Mouse (Mus musculus): ENCODE measurements around the gene Cadps. TPM values are rescaled to one million over a fixed set of nuclear protein-coding genes. Genes with fewer than 3 reads are reported as not detected.

Gene Cadps
- total RNA-seq, 1 experiment from 2014 or later = not detected

- no peak for ATAC-seq (replicated peaks in 1 of 2; ENCODE audit: insufficient read depth in 1 of 2, low FRiP score in 2 of 2, low TSS enrichment in 1 of 2, low read depth in 1 of 2, poor library complexity in 2 of 2, severe bottlenecking in 2 of 2)
Observed at GRCm38 (mm10) chr14:12342458-12343131, 480.3 kb downstream of the Cadps start.

DNA sequence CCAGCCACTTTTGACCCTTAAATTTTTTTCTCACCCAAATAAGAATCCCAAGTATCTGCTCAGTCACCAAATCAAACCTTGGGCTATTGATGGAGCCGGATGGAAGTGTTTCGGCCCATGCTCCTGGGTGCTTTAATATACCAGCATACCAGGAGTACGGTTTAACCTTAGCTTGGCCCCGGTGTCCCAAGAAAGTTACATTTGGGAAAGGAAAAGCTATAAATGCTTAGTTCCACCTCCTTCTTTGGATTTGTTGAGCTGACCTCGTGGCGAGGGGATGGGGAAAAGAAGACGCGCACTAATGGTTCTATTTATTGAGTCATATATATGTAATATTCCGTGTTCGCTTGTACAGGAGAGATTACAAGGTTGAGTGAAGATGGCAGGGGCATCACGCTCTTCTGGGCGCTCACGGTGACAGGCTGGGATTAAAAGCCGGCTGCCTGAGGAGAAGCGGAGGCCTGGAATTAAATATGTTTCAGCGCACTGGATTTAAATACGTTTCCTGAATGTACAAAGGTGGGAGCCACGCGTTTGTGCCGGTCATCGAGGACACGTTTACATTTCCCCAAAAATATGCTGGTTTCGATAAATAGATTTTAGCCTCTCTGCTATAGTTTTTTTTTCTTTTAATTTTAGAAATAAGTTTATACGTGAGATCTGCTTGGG lies 481.0 kb downstream of the Cadps start:
- ATAC-seq (replicated peaks in 1 of 2; ENCODE audit: insufficient read depth in 1 of 2, low FRiP score in 2 of 2, low TSS enrichment in 1 of 2, low read depth in 1 of 2, poor library complexity in 2 of 2, severe bottlenecking in 2 of 2) = no peak

GRCm38 (mm10) chr14:12341075-12341788 lies 481.6 kb downstream of the Cadps start:
- peak in 1 of 2 experiments; percentile 12; a peak in 1 of 4 replicates for ATAC-seq (replicated peaks in 1 of 2; ENCODE audit: insufficient read depth in 1 of 2, low FRiP score in 2 of 2, low TSS enrichment in 1 of 2, low read depth in 1 of 2, poor library complexity in 2 of 2, severe bottlenecking in 2 of 2)

- no peak for ATAC-seq (replicated peaks in 1 of 2; ENCODE audit: insufficient read depth in 1 of 2, low FRiP score in 2 of 2, low TSS enrichment in 1 of 2, low read depth in 1 of 2, poor library complexity in 2 of 2, severe bottlenecking in 2 of 2)
Observed at GRCm38 (mm10) chr14:12340238-12341074, 482.4 kb downstream of the Cadps start.

DNA sequence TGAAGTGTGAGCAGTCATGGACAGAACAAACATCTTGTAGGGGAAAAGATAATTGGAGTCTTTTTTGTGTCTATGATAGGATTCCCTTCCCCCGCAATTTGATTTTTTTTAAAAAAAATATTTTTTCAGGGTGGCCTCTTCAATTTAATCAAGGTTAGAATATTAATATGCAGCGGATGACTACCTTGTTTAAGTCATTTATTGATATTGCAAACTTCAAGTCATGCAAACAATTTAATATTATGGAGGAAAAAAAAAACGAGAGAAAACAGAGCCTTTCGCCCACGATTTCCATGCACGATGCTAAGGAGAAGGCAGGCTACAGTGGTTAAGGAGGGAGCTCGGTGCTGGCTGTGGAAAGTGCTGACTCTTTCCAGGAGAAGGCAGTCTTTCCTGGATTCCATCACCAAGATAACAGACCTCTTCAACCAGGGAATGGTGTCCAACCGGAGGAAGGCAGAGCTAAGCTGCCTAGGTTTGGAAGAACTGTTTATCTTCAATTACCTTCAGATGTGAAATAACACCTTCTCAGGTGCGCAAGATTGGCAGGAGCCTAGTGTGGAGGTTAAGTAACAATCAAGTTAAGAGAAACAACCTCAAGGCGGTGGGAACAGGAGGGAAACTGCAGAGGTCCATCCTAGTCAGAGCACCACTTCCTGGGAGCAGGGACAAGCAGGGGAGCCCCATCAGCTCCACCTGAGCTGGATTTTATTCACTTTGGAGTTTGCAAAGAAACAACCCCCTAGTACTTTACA lies 483.9 kb downstream of the Cadps start:
- ATAC-seq (replicated peaks in 1 of 2; ENCODE audit: insufficient read depth in 1 of 2, low FRiP score in 2 of 2, low TSS enrichment in 1 of 2, low read depth in 1 of 2, poor library complexity in 2 of 2, severe bottlenecking in 2 of 2) = no peak

DNA sequence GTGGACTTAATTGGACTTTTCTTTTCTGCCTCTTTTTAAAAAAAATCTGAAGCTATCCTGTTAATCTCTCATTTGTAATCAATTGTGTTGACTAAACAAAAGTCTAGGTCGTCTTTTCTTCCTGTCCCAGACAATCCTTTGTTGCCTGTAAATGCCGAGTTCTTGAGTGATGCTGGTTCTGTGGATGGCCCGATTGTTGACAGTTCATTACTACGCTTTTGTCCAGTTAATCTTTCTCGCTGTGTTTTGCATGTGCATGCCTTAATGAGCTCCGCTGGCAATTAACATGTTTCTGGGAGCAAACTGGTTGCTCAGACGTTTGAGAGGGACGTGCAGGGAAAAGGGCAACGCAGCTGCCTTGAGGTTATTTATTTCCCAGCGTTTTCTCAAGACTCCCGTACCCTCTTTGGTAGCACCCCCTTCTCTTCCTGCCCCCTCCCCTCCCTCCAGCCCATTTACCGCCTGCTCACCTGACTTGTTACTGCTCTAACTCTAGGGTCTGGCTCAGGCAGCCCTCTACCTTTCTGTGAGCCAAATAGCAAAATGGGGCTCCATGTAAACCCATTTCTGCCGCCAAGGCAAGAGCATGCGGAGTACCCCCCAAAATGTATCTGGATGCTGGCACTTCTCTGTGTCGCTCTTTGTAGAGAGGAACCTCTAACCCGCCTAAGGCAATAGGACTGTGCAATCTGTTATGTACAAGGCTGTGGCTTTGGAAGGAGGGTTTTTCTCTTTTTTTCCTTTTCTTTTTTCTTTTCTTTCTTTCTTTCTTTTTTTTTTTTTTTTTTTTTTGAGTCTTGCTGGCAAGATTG lies 484.7 kb downstream of the Cadps start:
- no peak for ATAC-seq (replicated peaks in 1 of 2; ENCODE audit: insufficient read depth in 1 of 2, low FRiP score in 2 of 2, low TSS enrichment in 1 of 2, low read depth in 1 of 2, poor library complexity in 2 of 2, severe bottlenecking in 2 of 2)

- ATAC-seq (replicated peaks in 1 of 2; ENCODE audit: insufficient read depth in 1 of 2, low FRiP score in 2 of 2, low TSS enrichment in 1 of 2, low read depth in 1 of 2, poor library complexity in 2 of 2, severe bottlenecking in 2 of 2) = no peak
Observed at GRCm38 (mm10) chr14:12337421-12337997, 485.4 kb downstream of the Cadps start.

DNA sequence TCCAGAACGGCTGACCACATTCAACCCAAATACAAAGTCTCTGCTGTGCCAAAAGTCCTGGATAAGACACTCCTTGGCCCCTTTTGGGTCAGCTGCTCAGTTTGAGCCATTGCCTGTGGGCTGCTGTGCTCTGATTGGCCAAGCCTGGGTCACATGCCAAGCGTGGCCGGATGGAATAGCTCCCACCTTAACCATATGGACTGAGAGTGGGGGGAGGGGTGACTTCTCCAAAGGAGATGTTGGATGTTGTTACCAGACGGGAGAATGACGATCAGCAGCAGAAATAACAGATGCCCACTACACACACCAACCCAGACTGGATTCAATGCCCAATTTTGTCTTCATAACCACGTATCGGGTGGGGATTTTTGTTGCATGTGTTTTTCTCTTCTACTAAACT lies 488.0 kb downstream of the Cadps start:
- ATAC-seq (replicated peaks in 1 of 2; ENCODE audit: insufficient read depth in 1 of 2, low FRiP score in 2 of 2, low TSS enrichment in 1 of 2, low read depth in 1 of 2, poor library complexity in 2 of 2, severe bottlenecking in 2 of 2) = no peak

GRCm38 (mm10) chr14:12333622-12334021 lies 489.3 kb downstream of the Cadps start:
- no peak for ATAC-seq (replicated peaks in 1 of 2; ENCODE audit: insufficient read depth in 1 of 2, low FRiP score in 2 of 2, low TSS enrichment in 1 of 2, low read depth in 1 of 2, poor library complexity in 2 of 2, severe bottlenecking in 2 of 2)

Measured in hematopoietic stem cell, adult 5-6 weeks (primary cell).